Mouse (Mus musculus) kidney, adult 10 weeks (tissue): ENCODE results near the gene Mogs. TPM values are rescaled to one million over a fixed set of nuclear protein-coding genes. Genes with fewer than 3 reads are reported as not detected.

Source experiments
- polyA plus RNA-seq: library from polyadenylated mRNA; stranded (reverse); fragments of 350-450 nt; fragmentation: Illumina TruSeq; extraction: RNeasy Lipid Tissue Mini Kit (QIAGEN cat#74804); gene quantifications from one replicate; pipeline ENCODE4 v1.2.3, GENCODE M21; 2014; ENCODE audit warnings: low read depth, low replicate concordance

The Mogs gene
- polyA plus RNA-seq: 2.3 TPM

DNA sequence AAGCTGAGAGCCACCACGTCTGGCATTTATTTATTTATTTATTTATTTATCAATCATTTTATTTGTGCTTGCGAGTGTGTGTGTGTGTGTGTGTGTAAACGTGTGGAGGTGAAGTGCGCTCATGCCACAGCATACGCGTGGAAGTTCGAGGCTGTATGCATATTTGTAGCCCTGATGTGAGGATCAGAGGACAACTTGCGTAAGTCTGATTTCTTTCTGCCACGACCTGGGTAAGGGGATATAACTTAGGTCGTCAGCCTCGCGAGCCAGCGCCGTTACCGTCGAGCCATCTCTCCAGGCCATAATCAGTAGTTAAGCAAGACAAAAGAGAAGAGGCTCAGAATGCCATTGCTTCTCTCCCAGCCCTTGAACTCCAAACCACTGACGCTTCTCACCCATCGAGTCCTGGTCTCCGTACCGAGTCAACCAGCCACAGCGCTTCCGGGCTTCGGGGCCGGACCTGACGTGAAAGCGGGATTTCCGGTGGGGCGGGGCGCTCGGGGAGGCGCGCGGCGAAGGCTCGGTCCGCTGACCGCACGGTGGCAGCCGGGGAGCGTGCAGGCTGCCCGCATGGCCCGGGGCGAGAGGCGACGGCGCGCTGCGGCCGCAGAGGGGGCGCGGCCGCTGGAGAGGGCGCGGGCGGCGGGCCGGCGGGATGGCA is at the start of gene Mogs:
Gene Mogs, plus strand, starts transcription at position 486 of the 661 bp plus-strand sequence.

DNA sequence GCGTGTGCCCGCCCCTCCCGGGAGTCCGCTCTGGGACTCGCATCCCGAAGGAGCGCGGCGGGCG is 45.2 kb upstream of the Mogs start, which contains the start of gene Tlx2:
Gene Tlx2, minus strand, starts transcription at position 47 of the 64 bp plus-strand sequence.

DNA sequence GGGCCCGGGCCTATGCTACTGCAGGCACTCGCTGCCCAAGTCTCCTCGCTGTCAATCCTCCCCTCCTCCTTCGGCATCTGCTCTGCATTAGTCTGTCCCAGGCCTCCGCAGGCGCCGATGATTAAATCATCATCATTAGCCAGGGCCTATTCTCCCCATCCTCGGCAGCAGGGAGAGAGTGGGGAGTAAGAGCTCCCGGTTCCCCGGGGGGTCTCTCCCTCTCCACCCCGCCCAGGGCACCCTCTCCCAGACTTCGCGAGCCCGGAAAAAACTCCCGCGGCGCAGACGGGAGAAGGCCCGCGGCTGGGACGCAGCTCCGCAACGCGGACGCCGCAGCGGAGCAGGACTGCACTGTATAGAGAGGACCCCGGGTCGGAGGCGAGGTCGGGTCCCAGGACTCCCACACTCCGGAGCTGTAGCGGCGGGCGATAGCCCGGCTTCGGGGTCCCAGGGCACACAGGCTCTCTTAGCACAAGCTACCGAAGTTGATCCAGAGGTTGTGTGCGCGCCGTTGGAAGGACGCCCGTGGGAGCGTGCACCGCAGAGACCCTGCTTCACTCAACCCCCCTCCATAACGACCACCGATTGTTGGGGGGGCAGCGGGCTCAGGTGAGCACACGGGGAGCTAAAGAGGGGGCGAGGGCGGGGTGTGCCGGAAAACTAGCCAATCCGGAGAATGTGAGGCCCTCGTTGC is 37.5 kb upstream of the Mogs start, which contains the start of gene Pcgf1:
Gene Pcgf1, plus strand, starts transcription at position 240 of the 694 bp plus-strand sequence.

DNA sequence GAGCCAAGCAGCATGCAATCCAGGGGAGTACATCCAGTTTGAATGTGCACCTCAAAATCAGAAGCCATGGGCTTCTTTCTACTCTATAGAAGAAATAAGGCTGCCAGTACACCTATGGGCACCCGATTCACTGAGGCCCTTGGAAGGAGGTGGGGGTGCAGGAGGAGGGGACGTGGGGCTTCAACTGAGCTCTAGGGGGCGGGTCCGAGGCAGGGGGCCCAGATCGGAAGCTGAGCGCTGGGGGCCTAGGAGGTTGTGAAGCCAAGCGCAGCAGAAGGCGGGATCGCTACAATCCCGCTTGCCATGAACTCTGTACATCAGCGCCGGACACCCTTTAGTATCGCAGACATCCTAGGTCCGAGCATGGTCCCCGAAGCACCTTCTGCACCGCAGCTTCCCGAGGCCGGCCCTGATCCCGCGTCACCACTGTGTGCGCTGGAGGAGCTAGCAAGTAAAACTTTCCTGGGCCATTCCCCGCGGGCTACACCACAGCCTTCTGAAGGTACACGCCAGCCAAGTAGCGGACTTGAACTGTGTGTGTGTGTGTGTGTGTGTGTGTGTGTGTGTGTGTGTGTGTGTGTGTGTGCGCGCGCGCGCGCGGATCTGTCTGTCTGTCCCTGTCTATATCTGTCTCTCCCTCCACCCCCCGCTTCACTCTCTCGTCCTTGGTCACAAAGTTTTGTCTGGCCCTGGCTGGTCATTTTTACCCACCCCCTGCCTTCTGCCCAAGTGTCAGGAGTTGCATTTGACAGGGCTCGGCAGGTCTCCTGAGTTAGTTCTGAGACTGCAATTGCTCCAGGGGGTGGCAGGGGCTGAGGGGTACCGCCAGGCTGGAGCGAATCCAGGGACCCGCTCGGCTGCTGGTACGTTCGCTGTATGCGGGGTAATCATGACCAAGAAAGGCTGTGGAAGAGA is 28.9 kb upstream of the Mogs start, which contains the start of gene Lbx2:
Gene Lbx2, plus strand, starts transcription at position 247 of the 915 bp plus-strand sequence.

DNA sequence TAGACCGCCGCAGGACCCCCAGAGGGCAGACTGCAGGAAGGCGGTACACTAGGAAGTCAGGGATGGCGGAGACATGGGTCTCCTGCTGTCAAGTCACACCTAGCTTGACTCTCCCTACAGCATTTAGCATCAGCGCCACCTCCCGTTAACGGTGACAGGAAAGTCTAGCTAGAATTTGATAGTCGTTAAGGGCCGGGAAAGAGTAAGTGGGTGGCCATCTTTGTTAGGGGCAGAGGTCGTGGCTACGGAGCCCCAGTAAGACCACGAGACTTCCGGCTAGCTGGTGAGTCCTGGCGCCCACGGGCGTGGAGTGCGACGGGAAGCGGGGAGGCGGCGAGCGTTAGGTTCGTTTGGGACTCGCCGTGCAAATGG is 14.0 kb upstream of the Mogs start, which contains the start of the genes Ccdc142 and Gm42688:
Gene Ccdc142, plus strand, starts transcription at position 286 of the 372 bp plus-strand sequence.
Gene Gm42688, plus strand, starts transcription at position 302 of the 372 bp plus-strand sequence.

DNA sequence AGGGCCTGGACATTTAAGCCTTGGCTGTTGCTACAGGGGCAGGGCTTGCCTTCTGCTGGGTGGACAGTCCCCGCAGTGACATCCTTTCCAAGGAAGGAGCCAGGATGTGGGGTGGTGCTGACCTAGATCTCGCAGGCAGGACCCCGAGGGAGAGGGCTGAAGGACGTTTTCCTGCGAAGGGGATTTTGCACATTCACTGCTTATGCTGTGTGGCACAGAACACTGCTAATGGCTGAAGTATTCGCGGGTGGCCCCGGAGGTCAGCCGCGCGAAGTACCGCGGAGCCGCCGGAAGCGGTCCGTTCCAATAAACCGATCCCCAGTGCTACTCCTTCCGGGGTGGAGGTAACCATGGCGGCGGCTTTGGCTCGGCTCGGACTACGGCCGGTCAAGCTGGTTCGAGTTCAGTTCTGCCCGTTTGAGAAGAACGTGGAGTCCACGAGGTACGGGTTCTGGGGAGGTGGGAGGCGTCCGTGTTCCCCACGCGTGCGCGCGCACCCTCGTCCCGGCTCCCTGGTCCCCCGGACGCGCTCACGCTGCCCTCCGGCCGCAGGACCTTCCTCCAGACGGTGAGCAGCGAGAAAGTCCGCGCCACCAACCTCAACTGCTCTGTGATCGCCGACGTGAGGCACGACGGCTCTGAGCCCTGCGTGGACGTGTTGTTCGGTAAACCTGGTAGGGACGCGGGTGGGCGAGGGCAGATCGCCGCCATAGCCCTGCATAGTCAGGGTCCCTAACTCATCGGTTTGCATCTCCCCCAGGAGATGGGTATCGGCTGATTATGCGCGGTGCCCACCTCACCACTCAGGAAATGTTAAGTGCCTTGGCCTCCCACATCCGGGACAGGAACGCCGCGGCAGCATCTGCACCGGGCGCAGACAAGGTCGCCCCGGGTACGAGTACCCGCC is 6.3 kb upstream of the Mogs start, which contains the start of gene Mrpl53:
Gene Mrpl53, plus strand, starts transcription at position 279 of the 907 bp plus-strand sequence.

DNA sequence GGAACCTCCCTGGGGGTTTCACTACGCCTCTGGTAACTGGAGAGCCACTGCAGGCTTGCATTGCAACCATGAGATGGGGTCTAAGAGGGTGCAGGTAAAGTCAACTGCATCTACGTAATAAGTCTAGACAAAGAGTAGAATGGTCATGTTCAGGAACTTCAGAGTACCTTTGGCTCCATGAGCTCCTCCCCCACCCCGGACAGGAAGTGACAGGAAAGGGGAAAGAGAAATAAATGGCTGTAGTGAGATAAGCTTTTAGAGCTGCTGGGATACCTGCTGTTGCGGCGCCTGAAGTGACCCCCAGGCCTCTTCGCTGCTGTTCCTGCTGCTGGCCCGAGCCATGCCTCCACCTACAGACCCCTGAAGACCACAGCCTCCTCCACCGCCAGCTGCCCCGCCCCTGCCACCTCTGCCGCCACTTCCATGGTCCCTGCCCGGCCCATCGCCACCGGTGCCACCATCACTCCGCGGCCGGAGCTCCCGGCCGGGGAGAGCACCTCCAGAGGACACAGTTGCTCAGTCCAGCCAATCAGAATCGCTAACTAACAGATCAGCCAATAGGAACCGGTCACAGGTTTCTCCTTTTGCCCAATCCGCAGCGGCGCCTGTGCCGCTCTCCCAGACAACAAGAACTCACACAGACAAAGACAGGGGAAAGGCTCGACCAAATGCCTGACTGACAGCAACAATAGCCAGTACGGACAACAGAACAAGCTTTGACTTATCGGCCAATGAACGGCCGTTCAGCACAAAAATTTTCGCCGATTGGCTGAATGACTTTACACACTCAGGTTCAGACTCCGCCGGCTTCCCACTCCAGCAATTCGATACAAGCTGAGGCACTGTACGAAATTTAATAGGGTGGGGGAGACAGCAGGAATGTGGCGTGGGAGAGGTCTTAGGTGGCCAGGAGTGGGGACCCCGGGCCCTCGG is 5.9 kb downstream of the Mogs start, which contains the start of gene Wbp1:
Gene Wbp1, minus strand, starts transcription at position 630 of the 933 bp plus-strand sequence.

DNA sequence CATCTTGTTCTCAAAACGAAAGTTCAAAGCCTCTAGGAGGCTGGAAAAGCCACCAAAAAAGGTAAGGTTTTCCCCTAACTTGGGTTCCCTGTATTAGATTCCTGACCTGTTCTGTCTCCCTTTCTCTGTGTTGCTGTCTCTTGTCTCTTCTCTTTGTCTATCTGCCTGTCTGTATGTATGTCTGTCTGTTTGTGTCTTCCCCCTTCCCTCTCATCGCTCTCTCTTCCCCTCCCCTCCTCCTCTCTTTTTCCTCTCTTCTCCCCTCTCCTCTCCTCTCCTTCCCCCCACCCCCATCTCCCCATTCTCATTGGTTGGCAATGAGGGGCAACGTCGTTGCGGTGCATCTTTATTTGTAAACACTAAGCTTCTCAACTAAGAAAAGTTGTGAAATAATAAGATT is 10.0 kb downstream of the Mogs start, which contains the start of gene Ino80b:
Gene Ino80b, minus strand, starts transcription at position 101 of the 400 bp plus-strand sequence.

DNA sequence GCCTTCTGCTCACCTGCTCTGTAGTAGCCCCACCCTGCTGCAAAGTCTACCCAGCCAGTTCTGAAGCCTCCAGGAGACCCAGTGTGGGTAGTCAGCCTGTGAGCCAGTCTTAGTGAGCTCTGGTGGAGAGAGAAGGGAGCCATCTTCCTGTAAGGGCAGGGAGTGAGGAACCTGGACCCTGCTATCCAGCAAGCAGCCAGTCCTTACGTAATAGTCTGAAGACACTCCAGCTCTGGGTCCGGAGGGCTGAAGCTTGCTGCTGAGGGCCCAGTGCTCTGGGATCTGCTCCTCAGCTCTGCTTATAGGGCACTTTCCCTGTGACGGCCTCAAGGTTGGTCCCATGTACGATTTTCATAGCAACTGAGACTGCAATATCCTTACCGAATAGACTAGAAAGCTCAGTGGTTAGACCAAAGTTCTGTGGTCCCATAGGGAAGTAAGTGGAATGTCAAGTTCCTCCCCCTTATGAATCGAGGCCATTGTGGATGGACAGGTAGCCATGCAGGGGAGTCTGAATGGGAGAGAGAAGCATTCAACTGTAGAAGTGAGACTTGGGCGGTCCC is 19.7 kb downstream of the Mogs start, which contains the start of gene Rtkn:
Gene Rtkn, plus strand, starts transcription at position 513 of the 563 bp plus-strand sequence.

DNA sequence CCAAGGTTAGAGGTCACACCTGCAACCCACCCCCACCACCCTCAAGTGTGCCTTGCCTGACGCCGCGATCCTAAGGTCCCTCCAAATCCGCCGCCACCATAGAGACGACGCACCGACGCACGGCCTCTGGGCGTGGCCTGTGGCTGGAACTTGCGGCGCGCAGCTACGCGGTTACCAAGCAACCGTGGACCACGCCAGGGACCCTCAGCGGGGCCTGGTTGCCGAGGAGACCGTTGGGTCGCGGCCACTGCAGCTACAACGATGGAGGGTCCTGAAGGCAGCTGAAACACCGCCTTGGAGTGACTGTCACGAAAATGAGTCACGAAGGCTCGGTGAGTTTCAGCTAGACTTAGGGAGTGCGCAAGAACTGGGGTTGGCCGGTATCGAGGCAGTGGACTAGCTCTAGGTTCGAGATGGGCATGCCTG is 41.0 kb downstream of the Mogs start, which contains the start of the genes Wdr54 and 1700003E16Rik:
Gene Wdr54, minus strand, starts transcription at position 139 of the 426 bp plus-strand sequence.
Gene 1700003E16Rik, plus strand, starts transcription at position 146 of the 426 bp plus-strand sequence.

DNA sequence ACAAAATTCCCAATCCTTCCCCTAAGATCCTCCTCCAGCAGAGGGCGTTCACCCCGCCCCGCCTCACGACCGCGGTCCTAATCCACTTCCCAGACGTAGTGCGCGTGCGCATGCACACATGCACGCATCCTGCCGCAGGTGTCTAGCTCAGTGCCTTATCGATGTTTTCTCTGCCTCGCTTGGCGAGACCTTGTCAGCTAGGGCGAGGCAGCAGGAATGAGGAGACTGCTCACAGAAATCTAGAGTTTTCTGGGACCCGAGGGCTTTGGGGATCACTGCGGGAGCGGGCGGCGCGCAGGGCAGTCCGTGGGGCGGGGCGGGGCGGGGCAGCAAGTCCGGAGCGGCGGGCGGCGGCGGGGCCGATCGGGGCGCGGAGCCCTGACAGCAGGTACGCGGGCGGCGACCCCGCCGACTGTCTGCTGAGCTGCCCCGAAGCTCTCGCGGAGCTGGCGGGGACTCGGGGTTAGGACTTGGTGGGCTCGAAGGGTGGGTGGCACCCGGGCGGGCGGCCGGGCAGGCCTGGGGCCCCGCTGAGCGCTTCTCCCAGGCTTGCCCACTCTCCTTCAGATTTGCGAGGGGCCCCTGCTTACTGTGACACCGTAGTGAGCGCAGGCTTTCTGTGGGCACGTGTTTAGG is 50.4 kb downstream of the Mogs start, which contains the start of gene Dctn1:
Gene Dctn1, plus strand, starts transcription at position 314 of the 636 bp plus-strand sequence.

Other genes with a start within 250 kb of the Mogs start
- not detected for gene Sema4f, start 175.7 kb upstream of the Mogs start, polyA plus RNA-seq
- gene M1ap, start 168.6 kb upstream of the Mogs start, polyA plus RNA-seq: not detected
- gene Dok1, start 82.0 kb upstream of the Mogs start, polyA plus RNA-seq: not detected
- 1.3 TPM for gene Loxl3, start 81.3 kb upstream of the Mogs start, polyA plus RNA-seq
- 3.8 TPM for gene Aup1, start 61.0 kb upstream of the Mogs start, polyA plus RNA-seq
- gene Htra2, start 60.2 kb upstream of the Mogs start, polyA plus RNA-seq: 1.8 TPM
- 0.61 TPM for gene Dqx1, start 57.7 kb upstream of the Mogs start, polyA plus RNA-seq
- not detected for gene Tlx2, start 45.2 kb upstream of the Mogs start, polyA plus RNA-seq
- gene Pcgf1, start 37.6 kb upstream of the Mogs start, polyA plus RNA-seq: 3.8 TPM
- gene Lbx2, start 29.1 kb upstream of the Mogs start, polyA plus RNA-seq: not detected
- gene Ccdc142, start 13.9 kb upstream of the Mogs start, polyA plus RNA-seq: not detected
- 0.53 TPM for gene Gm42688, start 13.9 kb upstream of the Mogs start, polyA plus RNA-seq
- 50.2 TPM for gene Mrpl53, start 6.5 kb upstream of the Mogs start, polyA plus RNA-seq
- gene Wbp1, start 6.1 kb downstream of the Mogs start, polyA plus RNA-seq: 2.1 TPM
- not detected for gene Ino80b, start 9.9 kb downstream of the Mogs start, polyA plus RNA-seq
- 0.24 TPM for gene Rtkn, start 20.0 kb downstream of the Mogs start, polyA plus RNA-seq
- not detected for gene Wdr54, start 40.9 kb downstream of the Mogs start, polyA plus RNA-seq
- not detected for gene 1700003E16Rik, start 40.9 kb downstream of the Mogs start, polyA plus RNA-seq
- gene Dctn1, start 50.4 kb downstream of the Mogs start, polyA plus RNA-seq: 10.8 TPM
- 0.65 TPM for gene Slc4a5, start 104.3 kb downstream of the Mogs start, polyA plus RNA-seq
- 3.4 TPM for gene Mthfd2, start 210.4 kb downstream of the Mogs start, polyA plus RNA-seq
- 94.8 TPM for gene Mob1a, start 210.5 kb downstream of the Mogs start, polyA plus RNA-seq
- gene Bola3, start 233.7 kb downstream of the Mogs start, polyA plus RNA-seq: 118 TPM